Mouse (Mus musculus) layer of hippocampus, adult 2 months (tissue): ENCODE measurements around the gene Msn. TPM values are rescaled to one million over a fixed set of nuclear protein-coding genes. Genes with fewer than 3 reads are reported as not detected.
"Not testable (repeated sequence)": the region's sequence is repeated elsewhere in the genome, so short reads cannot be mapped to it uniquely, and the experiment has no call there.

ENCODE experiments used
- DNase-seq, 2 experiments: peaks; one replicate each; pipeline ENCODE4 v3.0.0; 2022; ENCODE audit warnings: low spot score in 2 of 2
- H3K27ac ChIP-seq: fragments of 200-600 bp; 2 replicates; pipeline ENCODE4 v1.8.1; 2022
- H3K4me3 ChIP-seq: fragments of 200-600 bp; 2 replicates; pipeline ENCODE4 v1.8.1; 2022; ENCODE audit warnings: mild to moderate bottlenecking
- CTCF ChIP-seq: fragments of 200-600 bp; conservative IDR thresholded peaks from 2 replicates; pipeline ENCODE4 v1.8.1; 2022; ENCODE audit warnings: antibody characterized with exemption, mild to moderate bottlenecking, moderate library complexity
- total RNA-seq, 2 experiments: library from RNA; stranded (reverse); gene quantifications; 2 replicates each; pipeline ENCODE4 v1.2.3; 2021

Msn gene
- total RNA-seq, 2 experiments from 2014 or later, result 16.7 to 19.0 TPM

- TF ChIP-seq CTCF, result peak; percentile 61
- H3K27ac ChIP-seq, result no peak overlapping the region
- DNase-seq, result no peak
These were observed 66.7 kb downstream of the Msn start for GRCm38 (mm10) chrX:96162571-96162970.

DNA sequence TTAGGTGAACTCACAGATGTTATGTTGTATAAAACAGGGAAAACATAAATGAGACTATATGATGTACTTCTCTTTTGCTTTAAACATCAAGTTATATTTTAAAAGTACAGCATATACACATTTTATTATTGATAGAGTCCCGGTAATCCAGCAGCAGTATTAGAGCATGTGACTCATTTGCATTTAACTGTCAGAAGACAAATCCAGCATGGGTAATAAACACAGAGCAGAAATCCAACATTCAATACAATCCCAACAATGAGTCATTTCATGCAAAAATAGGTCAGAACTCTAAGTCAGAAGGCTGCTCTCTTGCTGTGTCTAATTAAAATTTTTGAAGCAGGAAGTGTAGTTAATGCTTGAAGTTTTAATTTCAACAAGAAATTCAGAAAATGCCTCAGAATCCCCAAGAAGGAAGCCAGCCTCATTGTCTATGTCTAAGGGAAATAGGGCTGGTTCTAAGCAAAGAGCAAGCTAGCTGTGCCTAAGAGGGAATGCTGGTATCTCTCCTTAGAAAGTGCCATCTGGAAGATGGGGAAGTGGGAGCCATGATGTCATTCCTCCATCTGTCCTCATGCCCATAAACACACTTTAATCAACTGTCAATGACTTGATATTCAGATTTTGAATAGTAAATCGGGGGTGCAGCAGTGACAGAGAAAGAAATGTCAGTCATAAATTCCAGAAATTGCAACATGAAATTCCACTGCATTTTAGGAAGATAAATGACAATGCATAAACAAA, 76.0 kb downstream of the Msn start:
- peak; percentile 30 to 42 for DNase-seq
- H3K27ac ChIP-seq, result 0 out of 2 replicates have a peak overlapping the region, but pooled peaks have one; percentile 23

More at GRCm38 (mm10) chrX:96162571-96162970, 66.7 kb downstream of the Msn start:
- H3K4me3 ChIP-seq, result no peak overlapping the region

DNA sequence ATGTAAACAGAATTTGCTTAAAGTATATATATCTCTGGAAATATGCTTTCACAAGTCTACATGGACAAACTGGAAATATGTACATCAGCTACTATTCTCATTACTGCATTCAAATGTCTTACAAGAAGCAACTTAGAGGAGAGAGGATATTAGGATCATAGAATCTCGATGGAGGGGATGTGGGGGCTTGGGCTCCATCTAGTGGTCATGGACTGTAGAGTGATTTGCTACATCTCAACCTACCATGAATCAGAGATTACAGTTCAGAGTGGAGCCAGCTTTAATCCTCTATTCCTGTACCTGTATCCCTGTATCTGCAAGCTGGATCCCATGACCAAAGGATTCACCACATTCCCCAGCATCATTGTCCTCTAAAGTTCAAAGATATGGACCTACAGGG, 82.6 kb downstream of the Msn start:
- Histone ChIP-seq H3K27ac (no peak overlapping the region), H3K4me3 (no peak overlapping the region)
- peak; percentile 14 to 18 for DNase-seq
- peak; percentile 83 for TF ChIP-seq CTCF

More for the DNA sequence above, 76.0 kb downstream of the Msn start:
- TF ChIP-seq CTCF, result no peak
- H3K4me3 ChIP-seq, result no peak overlapping the region

- TF ChIP-seq CTCF, result 0 out of 2 replicates have a peak, but pooled peaks have one; percentile 6
- H3K4me3 ChIP-seq, result no peak overlapping the region
- no peak for DNase-seq
These were observed 88.4 kb downstream of the Msn start for GRCm38 (mm10) chrX:96184100-96184732.

DNA sequence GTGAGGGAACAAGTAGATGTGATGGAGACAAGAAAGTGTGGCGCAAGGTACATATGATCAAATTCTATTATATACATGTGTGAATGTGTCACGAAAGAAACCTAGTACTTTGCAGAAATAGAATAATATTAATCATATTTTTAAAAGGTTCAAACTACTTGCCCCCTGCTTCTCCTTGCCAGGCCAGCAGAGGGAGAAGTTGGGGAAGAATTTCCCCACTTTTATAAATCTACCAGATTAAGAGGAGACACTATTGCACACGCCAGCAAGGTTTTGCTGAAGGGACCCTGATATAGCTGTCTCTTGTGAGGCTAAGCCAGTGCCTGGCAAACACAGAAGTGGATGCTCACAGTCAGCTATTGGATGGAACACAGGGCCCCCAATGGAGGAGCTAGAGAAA, 109.3 kb downstream of the Msn start:
- H3K27ac ChIP-seq, H3K4me3 ChIP-seq, DNase-seq: not testable (repeated sequence)
- TF ChIP-seq CTCF, result peak; percentile 36

More at GRCm38 (mm10) chrX:96184100-96184732, 88.4 kb downstream of the Msn start:
- H3K27ac ChIP-seq, result no peak overlapping the region

- Histone ChIP-seq H3K4me3 (no peak overlapping the region), H3K27ac (no peak overlapping the region)
- no peak for DNase-seq
- no peak for TF ChIP-seq CTCF
These were observed 111.0 kb downstream of the Msn start for GRCm38 (mm10) chrX:96206872-96207271.

- DNase-seq, result no peak
- TF ChIP-seq CTCF, result no peak
- Histone ChIP-seq H3K27ac (no peak overlapping the region), H3K4me3 (no peak overlapping the region)
These were observed 122.2 kb downstream of the Msn start for GRCm38 (mm10) chrX:96218088-96218487.

Other genes starting within 250 kb of the Msn start
- gene Las1l, start 139.1 kb upstream of the Msn start, total RNA-seq, result 10 to 100 TPM; 51.3 to 65.0 TPM
- not detected for gene Vsig4, start 197.4 kb downstream of the Msn start, total RNA-seq